Mouse (Mus musculus): ENCODE results near the gene B4galnt2.
A peak's percentile ranks its signal among the peaks of the same experiment; 100 is the strongest.

Gene B4galnt2

GRCm38 (mm10) chr11:95896446-95897179 lies 18.1 kb downstream of the B4galnt2 start:
- no peak for DNase-seq

GRCm38 (mm10) chr11:95890462-95891051 lies 24.1 kb downstream of the B4galnt2 start:
- DNase-seq: no peak

- DNase-seq: peak in 1 of 2 experiments; percentile 26
Observed at GRCm38 (mm10) chr11:95879861-95880260, 34.8 kb downstream of the B4galnt2 start.

- DNase-seq: peak; percentile 33 to 87
Observed at GRCm38 (mm10) chr11:95876296-95876695, 38.4 kb downstream of the B4galnt2 start.

- DNase-seq: no peak
Observed at GRCm38 (mm10) chr11:95875804-95876203, 38.9 kb downstream of the B4galnt2 start.

GRCm38 (mm10) chr11:95869918-95870470 lies 44.7 kb downstream of the B4galnt2 start:
- no peak for DNase-seq

- DNase-seq: no peak
Observed at GRCm38 (mm10) chr11:95869442-95869841, 45.2 kb downstream of the B4galnt2 start.

GRCm38 (mm10) chr11:95861397-95861796 lies 53.3 kb downstream of the B4galnt2 start:
- DNase-seq: no peak

- DNase-seq: no peak
Observed at GRCm38 (mm10) chr11:95860071-95860490, 54.6 kb downstream of the B4galnt2 start.

- peak in 1 of 2 experiments; percentile 67 for DNase-seq
Observed at GRCm38 (mm10) chr11:95859468-95859855, 55.2 kb downstream of the B4galnt2 start.

- DNase-seq: peak; percentile 99
Observed at GRCm38 (mm10) chr11:95858528-95859467, 55.9 kb downstream of the B4galnt2 start.

GRCm38 (mm10) chr11:95857716-95858527 lies 56.8 kb downstream of the B4galnt2 start:
- DNase-seq: no peak

GRCm38 (mm10) chr11:95857306-95857705 lies 57.4 kb downstream of the B4galnt2 start:
- no peak for DNase-seq

- peak; percentile 82 to 91 for DNase-seq
Observed at GRCm38 (mm10) chr11:95853684-95854083, 61.0 kb downstream of the B4galnt2 start.

- no peak for DNase-seq
Observed at GRCm38 (mm10) chr11:95850898-95851297, 63.8 kb downstream of the B4galnt2 start.

- no peak for DNase-seq
Observed at GRCm38 (mm10) chr11:95844935-95845334, 69.8 kb downstream of the B4galnt2 start.

GRCm38 (mm10) chr11:95843421-95843950 lies 71.2 kb downstream of the B4galnt2 start:
- DNase-seq: peak in 1 of 2 experiments; percentile 50

- DNase-seq: peak; percentile 47 to 65
Observed at GRCm38 (mm10) chr11:95842953-95843352, 71.7 kb downstream of the B4galnt2 start.

GRCm38 (mm10) chr11:95842074-95842681 lies 72.5 kb downstream of the B4galnt2 start, which contains the start of gene Abi3:
Gene Abi3, minus strand, starts transcription at chr11:95842476.
- peak; percentile 72 to 80 for DNase-seq

- DNase-seq: no peak
Observed at GRCm38 (mm10) chr11:95841498-95841830, 73.2 kb downstream of the B4galnt2 start.

All from kidney, postnatal 36 days (tissue).